Mouse (Mus musculus): ENCODE data around the gene Gm49333.

Gene Gm49333

GRCm38 (mm10) chr16:20677974-20678675 is 66.7 kb downstream of the Gm49333 start:
- DNase-seq (ENCODE audit: low spot score in 2 of 2): no peak

GRCm38 (mm10) chr16:20690774-20691173 is 79.4 kb downstream of the Gm49333 start:
- DNase-seq (ENCODE audit: low spot score in 2 of 2): no peak

GRCm38 (mm10) chr16:20691617-20692016 is 80.2 kb downstream of the Gm49333 start:
- DNase-seq (ENCODE audit: low spot score in 2 of 2): no peak

GRCm38 (mm10) chr16:20692241-20692965 is 81.0 kb downstream of the Gm49333 start:
- no peak for DNase-seq (ENCODE audit: low spot score in 2 of 2)

- DNase-seq (ENCODE audit: low spot score in 2 of 2): peak; percentile 57 to 68
Measured at GRCm38 (mm10) chr16:20693111-20693701, 81.8 kb downstream of the Gm49333 start, which contains the start of gene Fam131a. TSS of gene Fam131a (plus strand) at chr16:20693241.

GRCm38 (mm10) chr16:20694781-20695180 is 83.4 kb downstream of the Gm49333 start:
- no peak for DNase-seq (ENCODE audit: low spot score in 2 of 2)
